Mouse (Mus musculus) cortical plate, adult 2 months (tissue): ENCODE measurements around the gene Reg3d.
"Not testable (repeated sequence)": the region's sequence is repeated elsewhere in the genome, so short reads cannot be mapped to it uniquely, and the experiment has no call there.

Experiments
- CTCF ChIP-seq: fragments of 200-500 bp; IDR thresholded peaks from 2 replicates; pipeline ENCODE4 v1.5.1; 2011; ENCODE audit warnings: mild to moderate bottlenecking, control low read depth, low read length; ENCODE audit not compliant: insufficient read depth; ENCODE audit errors: extremely low read depth
- POLR2A ChIP-seq: fragments of 200-500 bp; IDR thresholded peaks from 2 replicates; pipeline ENCODE4 v1.6.1; 2011; ENCODE audit warnings: mild to moderate bottlenecking, low read length, control low read depth; ENCODE audit not compliant: insufficient read depth; ENCODE audit errors: extremely low read depth

DNA sequence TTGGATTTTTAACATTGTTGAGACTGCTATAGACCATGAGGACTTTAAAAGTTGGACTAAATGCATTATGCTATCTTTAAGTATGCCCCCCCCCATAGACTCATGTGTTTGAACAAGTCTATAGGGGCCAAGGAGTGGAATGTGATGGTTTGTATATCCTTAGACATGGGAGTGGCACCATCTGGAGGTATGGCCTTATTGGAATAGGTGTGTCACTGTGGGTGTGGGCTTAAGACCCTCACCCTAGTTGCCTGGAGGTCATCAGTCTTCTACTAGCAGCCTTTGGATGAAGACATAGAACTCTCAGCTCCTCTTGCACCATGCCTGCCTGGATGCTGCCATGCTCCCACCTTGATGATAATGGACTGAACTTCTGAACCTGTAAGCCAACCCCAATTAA is 43.7 kb upstream of the Reg3d start, which contains the start of gene Reg1:
- TF ChIP-seq POLR2A, CTCF: not testable (repeated sequence)
